Mouse (Mus musculus): ENCODE results near the gene Cyb5d1.

Gene Cyb5d1

GRCm38 (mm10) chr11:69377766-69378165 lies 17.7 kb downstream of the Cyb5d1 start:
- DNase-seq = no peak

DNA sequence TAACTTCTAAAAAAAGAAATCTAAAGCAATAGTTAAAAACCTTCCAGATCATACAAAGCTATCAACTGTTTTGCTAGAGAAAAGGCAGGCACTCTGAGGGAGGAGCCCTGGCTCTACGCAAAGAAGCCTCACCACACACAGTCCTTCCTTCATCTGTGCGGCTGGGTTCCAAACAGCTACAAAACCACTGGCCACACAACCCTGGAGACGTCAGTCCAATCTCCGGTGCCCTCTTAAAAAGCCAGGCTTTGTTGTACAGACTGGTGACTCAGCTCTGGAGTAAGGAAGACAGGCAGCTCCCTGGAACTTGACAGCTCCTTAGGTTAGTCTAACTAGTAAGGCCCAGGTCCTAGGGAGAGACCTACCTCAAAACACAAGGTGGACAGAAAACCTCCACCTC lies 19.8 kb downstream of the Cyb5d1 start:
- no peak for DNase-seq

DNA sequence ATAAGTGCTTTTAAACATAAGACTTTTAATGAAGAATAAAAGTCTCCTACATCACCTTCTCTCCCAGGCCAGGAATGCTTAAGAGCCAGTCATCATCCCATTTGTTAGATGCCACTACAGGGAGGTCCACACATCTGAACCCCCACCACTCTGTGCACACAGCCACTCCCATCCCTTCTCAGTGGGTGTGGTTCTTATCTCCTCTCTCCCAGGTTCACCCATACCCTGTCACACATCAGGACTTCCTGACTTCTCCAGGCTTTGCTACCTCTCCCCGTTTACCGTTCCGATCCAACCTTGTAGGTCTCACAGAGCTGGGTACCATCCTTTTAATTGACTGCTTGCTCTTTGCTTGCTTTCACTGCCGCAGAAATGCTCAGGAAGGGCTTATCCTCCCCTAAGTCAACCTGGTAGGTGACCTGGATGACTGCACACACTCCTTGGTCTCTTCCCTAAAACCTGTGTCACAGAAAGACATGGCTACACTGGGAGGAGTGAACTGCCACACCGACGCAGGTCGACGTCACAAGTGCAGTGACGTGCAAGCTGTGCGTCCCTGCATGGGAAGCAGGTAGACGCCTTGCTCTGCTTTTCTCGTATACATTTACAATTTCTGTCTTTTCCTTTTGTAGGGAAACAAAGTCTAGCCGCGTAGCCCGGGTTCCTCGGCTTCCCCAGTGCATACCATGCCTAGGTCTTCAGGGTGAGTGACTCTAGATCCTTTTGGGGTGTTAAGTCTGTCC lies 22.0 kb downstream of the Cyb5d1 start:
- DNase-seq = no peak

- DNase-seq = peak in 1 of 2 experiments; percentile 44
These were observed 22.7 kb downstream of the Cyb5d1 start for GRCm38 (mm10) chr11:69372780-69373170.

DNA sequence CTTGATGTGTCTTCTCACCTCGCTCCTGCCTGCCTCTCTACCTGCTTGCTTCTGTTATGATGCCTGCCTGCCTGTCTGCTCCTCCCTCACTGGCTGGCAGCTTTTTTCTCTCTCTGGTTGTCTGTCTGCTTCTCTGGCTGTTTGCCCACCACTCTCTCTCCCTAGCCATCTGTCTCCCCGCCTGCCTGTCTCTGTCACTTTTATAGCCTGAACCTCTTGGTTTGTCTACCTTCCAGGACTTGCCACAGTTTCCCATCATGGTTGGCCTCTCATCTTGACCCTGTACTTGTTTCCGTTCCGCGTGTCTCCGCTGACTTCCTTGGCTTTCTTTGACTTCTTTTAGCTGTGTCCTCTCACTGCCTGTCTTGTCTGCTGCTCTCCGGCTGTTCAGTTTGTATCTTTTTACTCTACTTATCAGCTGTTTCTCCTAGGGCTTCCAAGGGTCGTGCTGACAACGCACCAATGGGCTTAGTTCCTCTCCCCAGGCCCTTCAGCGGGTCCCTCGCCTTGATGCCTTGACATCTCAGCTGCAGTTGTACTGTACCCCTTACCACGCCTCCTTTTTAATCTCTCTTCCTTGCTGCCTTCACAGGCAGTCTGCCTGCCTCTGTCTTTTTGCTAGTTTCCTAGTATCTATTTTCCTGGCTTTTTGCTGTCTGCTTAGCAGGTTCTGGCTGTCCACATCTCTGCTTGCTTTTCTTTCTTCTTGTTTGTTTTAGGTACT lies 23.2 kb downstream of the Cyb5d1 start:
- peak; percentile 90 to 93 for DNase-seq

- DNase-seq = no peak
These were observed 23.8 kb downstream of the Cyb5d1 start for GRCm38 (mm10) chr11:69371601-69372000.

DNA sequence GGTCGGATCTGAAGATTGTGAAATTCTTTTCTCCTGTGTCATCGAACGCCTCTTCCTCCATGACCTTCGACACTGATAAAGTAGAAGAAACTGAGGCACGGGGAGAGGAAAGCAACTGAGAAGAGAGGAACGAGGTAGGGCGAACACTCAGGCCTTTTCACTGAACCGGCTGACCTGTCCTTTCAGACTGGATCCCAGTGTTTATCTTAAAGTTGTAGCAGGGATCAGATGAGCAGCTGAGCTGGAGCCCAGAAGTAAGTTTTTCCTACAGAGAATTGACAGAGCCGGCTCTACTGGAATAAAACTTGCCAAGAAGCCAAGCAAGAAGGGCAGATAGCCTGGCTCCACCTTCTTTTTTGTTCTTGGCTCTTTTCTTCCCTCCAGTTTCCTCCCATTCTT lies 24.6 kb downstream of the Cyb5d1 start:
- DNase-seq = no peak

DNA sequence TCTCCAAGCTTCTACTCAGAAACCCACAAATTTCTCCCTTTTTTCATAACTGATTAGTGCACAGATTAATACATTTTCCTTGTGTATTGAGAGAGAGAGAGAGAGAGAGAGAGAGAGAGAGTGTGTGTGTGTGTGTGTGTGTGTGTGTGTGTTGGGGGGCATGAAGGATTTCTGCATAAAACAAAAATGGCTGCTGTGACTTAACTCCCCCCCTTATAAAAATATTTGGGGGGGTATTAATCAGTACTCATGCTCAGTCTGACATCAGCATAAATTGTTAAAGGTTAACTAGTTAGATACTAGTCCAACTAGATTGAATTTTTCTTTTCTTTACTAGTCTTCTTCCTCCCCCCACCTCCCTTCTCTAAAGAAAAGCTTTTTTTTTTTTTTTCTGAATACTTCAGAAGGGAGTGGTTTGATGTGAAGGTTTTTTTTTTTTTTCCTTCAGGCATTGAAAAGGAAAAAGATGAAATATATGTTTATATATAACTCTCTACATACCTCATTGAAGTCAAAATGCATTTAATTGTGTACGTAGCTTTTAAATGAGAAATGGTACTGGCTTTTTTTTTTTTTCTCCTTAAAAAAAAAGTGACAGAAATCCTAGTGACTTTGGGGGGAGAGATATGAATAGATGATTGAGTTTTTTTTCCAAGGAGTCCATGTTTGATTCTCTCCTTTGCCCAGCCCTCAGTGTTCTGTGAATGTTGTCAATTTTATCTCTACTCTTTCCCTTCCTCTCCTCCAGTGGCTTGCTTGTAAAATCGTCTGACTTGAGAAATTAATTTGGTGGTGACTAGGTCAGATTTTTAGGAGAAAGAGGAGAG lies 25.2 kb downstream of the Cyb5d1 start:
- DNase-seq = no peak

DNA sequence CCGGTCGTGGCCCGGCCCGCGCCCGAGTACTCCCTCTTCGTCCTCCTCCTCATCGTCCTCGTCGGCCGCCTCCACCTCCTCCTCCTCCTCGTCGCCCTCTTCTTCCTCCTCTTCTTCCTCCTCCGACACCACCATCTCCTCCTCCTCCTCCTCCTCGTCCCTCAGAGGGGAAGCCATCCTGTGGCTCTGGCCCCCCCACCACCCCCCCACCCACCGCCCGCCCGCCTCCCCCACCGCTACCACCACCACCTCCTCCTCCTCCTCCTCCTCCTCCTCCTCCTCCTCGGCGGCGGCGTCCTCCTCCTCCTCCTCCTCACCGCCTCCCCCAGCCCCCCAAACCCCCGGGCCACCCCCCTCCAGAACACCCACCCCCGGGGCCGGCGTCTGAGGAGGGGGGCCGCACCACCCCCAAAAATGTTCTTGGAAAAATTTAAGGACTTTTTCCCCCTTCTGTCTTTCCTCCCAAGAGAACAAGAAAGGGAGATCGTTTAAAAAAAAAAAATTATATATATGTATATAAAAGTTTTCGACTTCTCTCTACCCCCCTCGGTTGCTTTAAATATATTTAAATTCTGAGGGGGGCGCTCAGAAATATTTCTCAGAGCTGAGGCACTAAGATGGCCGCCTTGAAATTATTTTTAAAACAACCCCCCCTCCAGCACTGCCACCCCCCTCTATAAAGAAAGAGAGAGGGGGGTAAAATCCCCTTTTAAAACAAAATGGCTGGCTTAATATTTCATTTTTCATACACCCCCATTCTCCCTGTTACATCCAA lies 26.0 kb downstream of the Cyb5d1 start, which contains the start of gene Chd3:
Gene Chd3, minus strand, starts transcription at position 192 of the 775 bp plus-strand sequence.
- no peak for DNase-seq

DNA sequence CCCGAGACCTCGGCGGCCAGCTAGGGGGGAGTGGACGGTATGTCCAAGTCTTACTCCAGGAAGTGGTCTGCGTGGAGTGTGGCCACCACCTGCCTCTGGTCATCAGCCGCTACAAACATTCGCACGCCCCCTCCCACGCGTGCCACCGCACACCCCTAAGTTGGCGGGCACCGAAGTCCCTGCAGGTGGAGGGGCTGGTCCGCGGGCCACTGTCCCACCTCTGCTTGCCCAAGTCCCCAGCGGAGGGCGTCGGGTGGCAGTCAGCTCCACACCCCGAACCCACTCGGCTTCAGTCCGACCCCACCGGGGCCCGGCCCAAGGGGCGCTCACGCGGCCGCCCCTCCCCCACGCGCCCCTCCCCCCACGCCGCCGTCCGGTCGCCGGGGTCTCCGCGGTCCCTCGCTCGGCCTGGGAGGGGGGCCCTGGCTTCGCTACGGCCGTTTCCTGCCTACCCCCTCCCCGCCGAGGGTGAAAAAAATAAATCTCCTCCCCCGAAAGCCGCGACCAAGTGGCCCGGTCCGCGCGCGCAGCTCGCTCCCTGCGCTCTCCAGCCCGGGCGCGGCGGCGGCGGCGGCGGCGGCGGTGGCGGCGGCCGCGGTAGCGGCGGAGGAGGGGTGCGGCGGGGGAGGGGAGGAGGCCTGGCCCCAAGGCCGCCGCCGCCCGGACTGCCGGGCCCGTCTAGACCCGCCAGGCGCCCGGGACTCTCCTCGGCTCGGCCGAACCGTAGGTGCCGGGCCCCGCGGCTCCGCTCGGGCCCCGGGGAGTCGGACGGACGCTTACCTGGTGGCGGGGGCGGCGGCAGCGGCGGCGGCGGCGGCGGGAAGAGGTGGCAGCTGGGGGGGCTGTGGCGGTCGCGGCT lies 26.8 kb downstream of the Cyb5d1 start:
- peak; percentile 72 to 78 for DNase-seq

DNA sequence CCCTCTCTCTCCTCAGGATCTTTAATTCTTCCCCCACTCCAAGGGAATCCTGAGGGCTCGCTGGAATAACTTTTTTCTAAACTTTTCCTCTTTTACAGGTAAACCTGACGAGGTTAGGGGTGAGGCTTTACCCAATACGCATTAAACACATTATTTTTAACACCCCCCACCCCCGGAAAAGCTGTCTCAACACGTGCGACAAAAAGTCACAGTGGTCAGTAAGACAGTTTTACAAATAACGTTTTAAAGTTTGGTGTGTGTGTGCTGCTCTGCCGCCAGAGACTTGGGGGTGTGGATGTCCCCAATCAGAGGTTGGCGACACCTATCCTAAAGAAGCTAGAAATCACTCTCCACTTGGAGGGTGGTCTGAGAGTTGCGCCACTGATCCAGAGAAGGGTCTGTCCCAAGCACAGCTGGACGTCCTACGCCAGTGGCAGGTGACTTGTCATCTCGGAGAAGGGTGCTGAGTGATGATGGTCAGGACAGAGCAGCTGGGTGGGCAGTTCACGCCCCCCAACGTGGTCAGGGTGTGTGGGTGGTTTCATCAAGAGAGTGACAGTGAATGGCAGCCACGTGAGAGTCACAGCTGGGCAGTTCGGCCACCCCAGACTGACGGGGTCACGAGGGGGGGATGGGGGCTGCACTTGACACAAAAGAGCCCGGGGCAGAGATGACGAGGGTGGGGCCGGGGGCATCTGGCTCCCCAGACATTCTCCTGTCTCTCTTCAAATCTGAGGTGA lies 27.6 kb downstream of the Cyb5d1 start:
- DNase-seq = peak in 1 of 2 experiments; percentile 21

DNA sequence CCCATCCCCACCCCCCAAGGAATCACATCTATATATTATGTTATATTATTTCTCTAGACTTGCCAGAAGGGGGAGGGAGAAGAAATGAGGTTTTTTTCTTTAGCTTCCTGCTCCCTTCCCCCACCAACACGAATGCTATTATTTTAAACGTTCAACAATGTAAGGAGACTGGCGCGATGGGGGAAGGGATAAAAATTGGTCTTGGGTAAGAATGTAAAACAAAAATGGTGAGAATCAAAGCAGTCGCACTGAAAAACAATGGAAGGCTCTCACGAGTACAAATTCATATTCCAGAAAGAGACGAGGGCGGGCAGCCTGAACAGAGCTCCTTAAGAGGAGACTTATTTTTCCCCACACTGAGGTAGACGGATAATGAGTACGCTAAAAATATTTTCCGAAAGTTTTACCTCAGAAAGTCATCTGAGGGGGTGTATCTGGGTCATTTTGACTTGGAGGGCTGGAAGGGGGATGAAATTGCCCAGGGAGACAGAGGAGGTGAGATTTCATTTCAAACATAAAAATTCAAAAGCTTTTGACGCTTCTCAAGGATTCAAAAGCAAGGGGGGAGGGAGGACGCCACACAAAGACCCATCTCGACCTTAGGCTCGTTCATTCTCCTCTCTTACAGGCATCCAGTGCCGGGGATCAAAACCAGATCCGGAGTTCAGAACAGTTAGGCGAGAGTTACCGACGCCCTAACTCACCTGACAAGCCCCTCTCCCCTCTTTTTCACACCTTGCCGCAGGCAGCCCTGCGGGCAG lies 28.4 kb downstream of the Cyb5d1 start:
- peak in 1 of 2 experiments; percentile 20 for DNase-seq

DNA sequence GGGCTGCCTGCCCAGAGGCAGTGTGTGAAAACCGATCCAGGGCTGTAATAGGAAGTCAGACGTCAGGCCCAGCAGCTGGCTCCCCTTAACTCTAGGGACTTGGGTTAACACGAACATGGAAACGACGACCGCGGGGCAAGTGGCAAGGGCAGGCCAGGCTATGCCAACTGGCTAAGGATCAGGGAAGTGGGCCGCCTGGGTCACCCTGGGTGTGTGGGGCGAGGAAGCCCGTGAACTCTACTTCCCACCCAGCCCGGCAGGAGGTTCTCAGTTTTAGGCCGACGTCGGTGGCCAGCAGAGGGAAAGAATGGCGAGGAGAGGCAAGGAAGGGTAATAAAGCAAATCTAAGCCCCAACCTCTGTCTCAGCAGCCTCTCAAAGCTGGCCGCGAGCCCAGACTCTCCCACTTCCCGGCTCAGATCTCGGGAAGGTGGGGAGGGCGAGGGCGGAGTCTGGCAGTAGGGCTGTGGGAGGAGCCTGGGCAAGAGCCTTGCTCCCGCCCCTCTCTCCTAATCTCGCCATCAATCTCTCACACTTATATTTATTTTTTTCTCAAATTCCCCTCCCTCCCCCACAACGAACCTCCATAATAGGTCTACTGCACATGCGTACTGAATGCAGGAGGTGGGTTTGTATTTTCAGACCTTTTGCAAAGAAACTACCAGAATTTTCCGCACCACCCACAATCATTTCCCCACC lies 29.1 kb downstream of the Cyb5d1 start:
- DNase-seq = peak; percentile 79 to 89

DNA sequence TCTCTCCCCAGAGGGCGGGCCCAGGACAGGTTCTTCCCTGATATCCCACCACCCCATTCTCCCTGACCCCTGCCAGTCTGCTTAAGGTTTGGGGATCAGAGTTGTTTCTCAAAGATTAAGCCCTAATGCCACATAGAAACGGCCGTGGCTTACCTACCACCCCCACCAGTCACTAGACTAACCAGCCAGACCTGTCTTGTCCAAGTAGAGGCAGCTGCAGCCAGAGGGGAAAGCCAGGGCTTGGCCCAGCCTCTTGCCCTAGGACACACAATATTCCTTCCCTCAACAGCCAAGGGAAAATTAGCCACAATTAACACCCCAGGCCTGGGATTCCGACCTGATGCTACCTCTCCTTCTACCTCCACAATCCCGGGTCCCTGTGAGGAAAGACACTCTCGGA lies 29.7 kb downstream of the Cyb5d1 start:
- no peak for DNase-seq

GRCm38 (mm10) chr11:69364910-69365309 lies 30.5 kb downstream of the Cyb5d1 start:
- peak; percentile 91 to 93 for DNase-seq

DNA sequence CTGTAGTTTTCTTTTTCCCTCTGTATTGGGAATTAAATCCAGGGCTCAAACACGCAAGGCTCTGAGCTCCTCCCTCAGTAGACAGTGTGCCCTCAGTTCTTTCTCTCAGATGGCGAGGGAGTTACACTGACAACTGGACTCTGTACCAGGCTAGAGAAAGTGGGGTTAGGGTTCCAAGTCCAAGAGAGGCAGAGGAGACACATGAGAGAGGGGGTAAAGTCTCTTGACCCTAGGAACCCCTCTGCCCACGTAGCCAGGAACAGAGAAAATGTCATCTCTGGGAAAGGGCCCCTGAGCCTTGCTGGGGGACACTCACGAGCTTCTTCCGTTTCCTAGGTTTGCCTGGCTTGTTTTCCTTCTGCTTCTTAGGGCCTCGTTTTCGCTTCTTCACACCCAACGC lies 31.1 kb downstream of the Cyb5d1 start:
- DNase-seq = no peak

DNA sequence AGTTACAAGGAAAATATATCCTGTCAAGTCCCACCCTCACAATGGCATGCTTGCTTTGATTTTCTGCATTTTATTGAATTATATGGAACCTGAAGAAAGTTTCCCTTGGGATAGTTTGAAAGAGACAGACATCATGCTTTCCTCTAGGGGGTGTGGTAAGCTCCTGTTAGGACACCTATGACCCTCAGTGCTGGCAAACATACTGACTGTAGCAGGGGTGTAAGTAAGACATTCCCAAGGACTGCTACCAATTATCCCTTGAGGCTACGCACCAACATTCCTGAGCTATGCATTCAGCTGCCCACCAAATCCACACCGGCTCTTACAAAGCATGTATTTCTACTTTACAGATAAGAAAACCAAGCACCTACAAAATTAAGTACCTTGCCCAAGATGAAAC lies 33.0 kb downstream of the Cyb5d1 start:
- no peak for DNase-seq

- no peak for DNase-seq
These were observed 33.4 kb downstream of the Cyb5d1 start for GRCm38 (mm10) chr11:69362021-69362420.

- no peak for DNase-seq
These were observed 37.7 kb downstream of the Cyb5d1 start for GRCm38 (mm10) chr11:69357690-69358089.
